ENCODE assay signal across 8 mouse cellular contexts in the genomic region with DNA sequence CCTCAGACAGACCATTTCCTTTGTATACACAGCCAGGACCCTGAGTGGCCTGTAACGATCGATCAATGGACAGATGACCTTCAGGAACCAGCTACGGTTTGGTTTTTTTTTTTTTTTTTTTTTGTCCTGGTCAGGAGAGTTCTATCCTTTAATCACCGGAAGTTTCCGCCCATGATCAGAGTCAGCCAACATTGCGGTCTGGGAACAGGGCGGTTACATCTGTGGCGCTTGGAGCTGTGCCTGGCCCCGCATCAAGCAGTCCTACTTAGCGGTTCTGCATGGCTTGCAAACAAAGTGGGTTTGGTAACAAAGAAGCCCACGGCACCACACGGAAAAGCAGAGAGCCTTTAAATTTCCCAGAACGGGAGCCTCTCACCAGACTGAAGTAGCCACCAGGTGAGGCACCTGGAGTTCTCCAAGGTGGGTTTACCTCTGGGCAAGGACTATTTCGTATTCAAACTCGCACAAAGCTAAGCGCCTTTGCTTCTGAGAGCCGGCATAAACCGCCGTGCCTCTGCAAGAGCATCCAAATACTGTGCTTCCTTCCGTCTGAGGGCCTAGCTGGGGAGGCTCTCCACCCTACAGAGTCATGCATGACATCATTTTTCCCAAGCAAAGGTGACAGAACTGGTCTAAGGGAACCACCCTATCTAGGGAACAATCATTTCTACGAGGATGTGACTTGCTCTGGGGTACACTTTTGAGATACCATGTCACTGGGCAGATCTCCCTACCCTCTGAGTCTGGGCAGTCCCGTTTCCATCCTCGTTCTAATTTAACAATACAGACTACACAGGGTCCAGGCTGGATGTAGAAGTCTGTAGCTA. TPM values are rescaled to one million over a fixed set of nuclear protein-coding genes. Genes with fewer than 3 reads are reported as not detected.
A peak's percentile ranks its signal among the peaks of the same experiment; 100 is the strongest.
DNase-seq lines count a peak whose midpoint lies in the region; ATAC-seq lines count a peak whose summit lies in the region.

No protein-coding gene starts in this region.

- H3K4me3 ChIP-seq in heart, embryonic 16.5 days (ENCODE audit: low read length): peak overlapping the region; percentile 41
- peak overlapping the region; percentile 38 for H3K4me3 ChIP-seq in limb, embryonic 12.5 days (replicated peaks)

- no peak overlapping the region; the same call in 1 of the 2 replicates for H3K27ac ChIP-seq in heart, embryonic 16.5 days (ENCODE audit: low read length)
- H3K27ac ChIP-seq in limb, embryonic 12.5 days: no peak overlapping the region

- no peaks in the 10 kb centered on the region for H3K9me3 ChIP-seq in heart, embryonic 16.5 days (replicated peaks; ENCODE audit: control insufficient read depth, low read length)
- H3K9me3 ChIP-seq in limb, embryonic 12.5 days: no peaks in the 10 kb centered on the region

- WGBS in heart, embryonic 16.5 days: 18% methylated on average over 23 of the region's 23 CpGs
- 20% methylated on average over 23 of the region's 23 CpGs for WGBS in limb, embryonic 12.5 days

- H3K9ac ChIP-seq in heart, embryonic 16.5 days (ENCODE audit: low read length): peak overlapping the region; percentile 35
- peak overlapping the region; percentile 52; the same call in 1 of the 2 replicates for H3K9ac ChIP-seq in limb, embryonic 12.5 days (replicated peaks)

- ATAC-seq in heart, embryonic 16.5 days (replicated peaks; ENCODE audit: extremely low read depth, insufficient read depth, low FRiP score): no peak
- no peak for ATAC-seq in limb, embryonic 12.5 days (ENCODE audit: insufficient number of reproducible peaks, insufficient read depth, low FRiP score, low TSS enrichment, low read depth)

- H3K36me3 ChIP-seq in heart, embryonic 16.5 days (ENCODE audit: control insufficient read depth, insufficient read depth): no peaks in the 10 kb centered on the region
- no peaks in the 10 kb centered on the region for H3K36me3 ChIP-seq in limb, embryonic 12.5 days

- peak; percentile 61 to 66 for DNase-seq in cerebellum, adult 18-20 months
- DNase-seq in cerebellum, adult 8-10 months: no peak
- DNase-seq in cerebellum, postnatal 10 days: peak; percentile 78 to 82
- peak; percentile 59 for DNase-seq in neural tube, embryonic 10.5 days (ENCODE audit: extremely low spot score, low spot score)
- no peak for DNase-seq in B cell, adult 2 months
- DNase-seq in T-cell, adult 2 months (ENCODE audit: low spot score): no peak

- H3K4me2 ChIP-seq in heart, embryonic 16.5 days (ENCODE audit: low read depth, low read length): peak overlapping the region; percentile 64
- peak overlapping the region; percentile 69 for H3K4me2 ChIP-seq in limb, embryonic 12.5 days

- peaks cover 11% of the 10 kb centered on the region; the same call in 1 of the 2 replicates for H3K4me1 ChIP-seq in heart, embryonic 16.5 days (ENCODE audit: control insufficient read depth, insufficient read depth, low read length)
- H3K4me1 ChIP-seq in limb, embryonic 12.5 days (replicated peaks): peaks cover 20% of the 10 kb centered on the region; the same call in 1 of the 2 replicates

- peaks cover 14% of the 10 kb centered on the region; the same call in 1 of the 2 replicates for H3K27me3 ChIP-seq in heart, embryonic 16.5 days (ENCODE audit: control insufficient read depth, insufficient read depth, low read length)
- H3K27me3 ChIP-seq in limb, embryonic 12.5 days: peaks cover 13% of the 10 kb centered on the region

RNA-seq across cellular contexts. Expression of gene Cabp1, which starts 9.8 kb away (rescaled TPM):
- polyA plus RNA-seq in heart, embryonic 16.5 days (2015; fragmentation: Nextera tagmentation; extraction: Ambion mirVana): 0.51 and 1.1 TPM in 2 replicates
- polyA plus RNA-seq in limb, embryonic 12.5 days (2016; fragmentation: Nextera tagmentation; extraction: Ambion mirVana): 1.1 and 1.3 TPM in 2 replicates

RNA-seq across cellular contexts. Expression of gene Pop5, which starts 31.7 kb away (rescaled TPM):
- 70.5 and 76.5 TPM in 2 replicates for polyA plus RNA-seq in heart, embryonic 16.5 days (2015; fragmentation: Nextera tagmentation; extraction: Ambion mirVana)
- polyA plus RNA-seq in limb, embryonic 12.5 days (2016; fragmentation: Nextera tagmentation; extraction: Ambion mirVana): 93.9 and 104 TPM in 2 replicates

RNA-seq across cellular contexts. Expression of gene Mlec, which starts 46.0 kb away (rescaled TPM):
- 50.7 and 55.8 TPM in 2 replicates for polyA plus RNA-seq in heart, embryonic 16.5 days (2015; fragmentation: Nextera tagmentation; extraction: Ambion mirVana)
- 76.6 and 89.6 TPM in 2 replicates for polyA plus RNA-seq in limb, embryonic 12.5 days (2016; fragmentation: Nextera tagmentation; extraction: Ambion mirVana)

Comparison
In these comparisons a context has a peak if more than half of its experiments do, and no peak if none do; other contexts are left out.
1. DNase-seq: peak in cerebellum, adult 18-20 months (2 of 2), cerebellum, postnatal 10 days (2 of 2) and neural tube, embryonic 10.5 days (single experiment); none in cerebellum, adult 8-10 months (single experiment), B cell, adult 2 months (0 of 2) and T-cell, adult 2 months (single experiment).